Mouse (Mus musculus) gastrocnemius, adult 18-20 months (tissue): Measurements from ENCODE around the gene Smyd5. TPM values are rescaled to one million over a fixed set of nuclear protein-coding genes. Genes with fewer than 3 reads are reported as not detected.
A peak's percentile ranks its signal among the peaks of the same experiment; 100 is the strongest.

ENCODE experiments used
- DNase-seq: peaks from one replicate; pipeline ENCODE4 v3.0.0; 2021; ENCODE audit warnings: low spot score
- long read RNA-seq, 2 experiments: library from polyadenylated mRNA; stranded (forward); transcript quantifications; one replicate each; pipeline ENCODE4 v2.0.0; 2021
- total RNA-seq, 2 experiments: library from RNA; stranded (reverse); gene quantifications; 2 replicates each; pipeline ENCODE4 v1.2.3; 2021

The Smyd5 gene
- 1 to 10 TPM; 7.2 to 9.1 TPM for total RNA-seq
- long read RNA-seq, experiment 1, transcript Smyd5-201 (13 exons, 2,486 nt) = major isoform, 7 of 9 reads
- long read RNA-seq, experiment 1, partial matches to known transcripts = 0 of 9 reads
- long read RNA-seq, experiment 1, other reads (novel, unspliced or antisense) = 2 of 9 reads
- long read RNA-seq, experiment 2, transcript Smyd5-201 (13 exons, 2,486 nt) = major isoform, 5 of 7 reads
- long read RNA-seq, experiment 2, partial matches to known transcripts = 0 of 7 reads
- long read RNA-seq, experiment 2, other reads (novel, unspliced or antisense) = 2 of 7 reads

GRCm38 (mm10) chr6:85431842-85432431 lies at the start of gene Smyd5:
TSS of gene Smyd5 (plus strand) at chr6:85431989.
- DNase-seq = peak; percentile 90

DNA sequence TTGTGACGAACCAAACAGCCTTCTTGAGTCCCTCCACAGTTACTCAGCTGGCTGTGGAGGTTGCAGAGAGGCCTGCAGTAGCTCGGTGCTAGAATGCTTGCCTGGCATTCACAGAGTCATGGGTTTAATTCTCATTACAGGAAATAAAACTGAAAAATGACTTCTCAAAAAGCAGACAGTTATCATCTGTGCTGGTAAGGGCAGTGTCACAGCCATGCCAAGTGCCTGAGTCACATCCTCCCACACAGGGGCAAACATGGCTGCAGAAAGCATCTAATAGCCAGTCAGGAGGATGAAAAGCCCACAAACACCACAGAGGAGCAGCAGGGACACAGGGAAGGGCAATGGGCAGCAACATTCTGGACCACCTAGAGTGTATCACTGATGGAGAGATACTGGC lies 49.0 kb upstream of the Smyd5 start:
- no peak for DNase-seq

GRCm38 (mm10) chr6:85388608-85389007 lies 43.2 kb upstream of the Smyd5 start:
- no peak for DNase-seq

- DNase-seq = peak; percentile 70
Measured at GRCm38 (mm10) chr6:85391803-85392202, 40.0 kb upstream of the Smyd5 start.

DNA sequence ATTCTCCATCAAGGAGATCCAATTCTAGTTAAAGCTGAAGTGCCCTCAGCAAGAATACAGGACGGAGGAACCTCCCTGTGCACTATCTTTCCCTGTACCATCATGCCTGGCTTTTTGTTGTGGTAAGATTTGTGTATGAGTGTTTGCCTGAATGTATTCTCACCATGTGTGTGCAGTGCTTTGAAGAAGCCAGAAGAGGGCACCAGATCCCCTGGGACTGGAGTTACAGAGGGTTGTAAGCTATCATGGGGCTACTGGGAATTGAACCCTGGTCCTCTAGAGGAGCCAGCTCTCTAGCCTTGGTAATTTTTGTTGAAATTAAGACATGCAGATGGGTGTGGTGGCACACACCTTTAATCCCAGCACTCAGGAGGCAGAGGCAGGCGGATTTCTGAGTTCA lies 36.4 kb upstream of the Smyd5 start:
- DNase-seq = no peak

DNA sequence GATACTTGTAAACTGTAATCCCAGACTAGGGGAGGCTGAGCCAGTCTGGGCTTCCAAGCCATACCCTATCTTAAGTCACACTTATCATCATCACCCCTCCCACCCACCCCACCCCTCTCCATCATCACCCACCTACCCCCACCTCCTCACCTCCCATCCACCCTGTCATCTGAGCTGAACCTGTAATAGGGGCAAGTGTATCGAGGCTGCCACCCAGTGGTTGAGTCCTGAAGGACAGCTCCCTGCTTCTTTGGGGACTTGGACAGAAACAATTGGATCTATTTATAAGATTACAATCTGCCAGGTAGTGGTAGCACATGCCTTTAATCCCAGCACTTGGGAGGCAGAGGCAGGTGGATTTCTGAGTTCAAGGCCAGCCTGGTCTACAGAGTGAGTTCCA lies 34.6 kb upstream of the Smyd5 start:
- peak; percentile 35 for DNase-seq

GRCm38 (mm10) chr6:85399715-85400114 lies 32.1 kb upstream of the Smyd5 start:
- DNase-seq = no peak

DNA sequence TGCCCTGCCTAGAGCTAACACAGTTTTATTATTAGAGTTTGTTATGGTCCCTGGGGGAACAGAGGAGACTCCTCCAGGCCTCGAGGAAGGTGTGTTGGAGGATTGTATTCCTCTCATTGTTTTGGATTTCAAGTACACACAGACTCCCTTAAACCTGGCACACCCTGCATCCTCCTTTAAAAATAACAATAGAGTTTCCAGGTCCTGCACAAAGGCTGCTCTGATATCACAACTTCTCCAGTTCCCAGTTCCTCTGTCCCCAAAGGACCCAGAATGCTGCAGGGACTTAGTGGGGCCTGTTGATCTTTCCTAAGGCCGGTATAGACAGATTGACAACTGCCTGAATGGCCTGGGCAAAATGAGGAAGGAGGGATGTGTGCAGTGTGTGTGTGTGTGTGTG lies 29.2 kb upstream of the Smyd5 start:
- DNase-seq = no peak

- DNase-seq = no peak
Measured at GRCm38 (mm10) chr6:85403039-85403438, 28.8 kb upstream of the Smyd5 start.

DNA sequence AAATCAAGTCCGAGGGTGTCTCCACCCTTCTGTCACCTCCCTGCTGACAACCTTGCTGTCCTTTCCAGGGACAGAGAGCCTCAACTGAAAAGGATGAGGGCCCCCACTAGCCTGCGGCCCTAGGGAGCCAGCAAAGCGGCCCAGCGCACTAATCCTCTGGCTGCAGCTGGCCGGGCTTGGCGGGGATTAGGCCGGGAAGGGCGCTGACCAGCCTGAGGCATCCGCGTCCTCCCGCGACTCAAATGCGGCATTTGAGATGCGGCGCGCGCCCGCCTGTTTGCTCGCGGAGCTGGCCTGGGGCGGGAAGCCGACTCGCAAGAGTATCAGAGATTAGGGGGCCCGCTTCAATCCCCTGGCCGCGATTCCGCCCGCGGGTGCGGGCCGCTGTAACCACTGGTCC lies 22.8 kb upstream of the Smyd5 start:
- DNase-seq = no peak

DNA sequence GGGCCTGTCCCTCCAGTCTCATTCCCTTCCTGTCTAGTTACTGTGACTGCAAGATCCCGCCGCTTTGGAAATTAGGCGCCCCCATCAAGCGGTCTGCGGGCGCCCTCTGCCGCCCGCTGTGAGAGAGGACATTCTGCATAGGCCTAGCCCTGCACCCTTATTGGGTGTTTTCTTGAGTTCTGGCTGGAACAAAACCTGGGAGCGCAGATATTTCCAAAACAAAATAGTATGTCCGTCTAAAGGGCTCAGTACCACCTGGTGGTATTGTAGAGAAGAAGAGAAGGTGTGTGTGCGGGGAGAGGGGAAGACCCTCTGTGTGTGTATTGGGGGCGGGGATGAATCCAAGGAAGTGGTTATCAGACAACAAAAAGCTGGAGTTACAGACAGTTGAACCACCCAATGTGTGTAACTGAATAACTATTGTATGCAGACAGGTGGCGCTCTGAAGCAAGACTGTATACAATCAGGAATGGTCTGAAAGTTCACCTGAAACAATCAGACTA lies 21.0 kb upstream of the Smyd5 start:
- DNase-seq = peak; percentile 15

GRCm38 (mm10) chr6:85415829-85416228 lies 16.0 kb upstream of the Smyd5 start:
- DNase-seq = no peak

GRCm38 (mm10) chr6:85419150-85419549 lies 12.6 kb upstream of the Smyd5 start:
- no peak for DNase-seq

DNA sequence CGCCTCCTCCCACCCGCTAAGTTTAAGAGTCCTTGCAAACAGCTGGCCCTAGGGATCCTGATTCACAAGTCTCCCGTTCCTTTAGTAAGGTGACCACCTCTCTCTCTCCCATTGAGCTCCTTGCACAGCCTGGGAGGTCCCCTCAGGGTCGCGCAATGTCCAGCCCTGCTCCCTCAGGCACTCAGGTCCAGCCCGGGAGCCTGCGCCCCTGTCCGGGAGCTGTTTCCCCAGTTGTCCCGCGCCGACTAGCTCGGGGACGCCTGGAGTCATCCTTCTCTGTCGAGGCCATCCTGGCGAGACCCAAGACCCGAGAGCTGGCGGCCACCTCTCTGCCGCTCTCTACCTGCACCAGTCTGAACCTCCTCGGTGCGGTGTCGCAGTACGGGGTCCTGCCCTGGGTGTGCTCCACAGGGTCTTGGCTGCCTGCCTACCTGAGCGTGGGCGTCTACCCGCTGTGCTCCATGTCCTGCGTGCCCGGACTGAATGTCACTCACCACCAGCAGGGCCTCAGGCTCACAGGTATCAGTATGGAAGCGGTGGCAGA lies 7.9 kb upstream of the Smyd5 start, which contains the start of gene Noto:
Noto (plus strand) TSS at position 51 of the 544 bp plus-strand sequence.
- DNase-seq = no peak

DNA sequence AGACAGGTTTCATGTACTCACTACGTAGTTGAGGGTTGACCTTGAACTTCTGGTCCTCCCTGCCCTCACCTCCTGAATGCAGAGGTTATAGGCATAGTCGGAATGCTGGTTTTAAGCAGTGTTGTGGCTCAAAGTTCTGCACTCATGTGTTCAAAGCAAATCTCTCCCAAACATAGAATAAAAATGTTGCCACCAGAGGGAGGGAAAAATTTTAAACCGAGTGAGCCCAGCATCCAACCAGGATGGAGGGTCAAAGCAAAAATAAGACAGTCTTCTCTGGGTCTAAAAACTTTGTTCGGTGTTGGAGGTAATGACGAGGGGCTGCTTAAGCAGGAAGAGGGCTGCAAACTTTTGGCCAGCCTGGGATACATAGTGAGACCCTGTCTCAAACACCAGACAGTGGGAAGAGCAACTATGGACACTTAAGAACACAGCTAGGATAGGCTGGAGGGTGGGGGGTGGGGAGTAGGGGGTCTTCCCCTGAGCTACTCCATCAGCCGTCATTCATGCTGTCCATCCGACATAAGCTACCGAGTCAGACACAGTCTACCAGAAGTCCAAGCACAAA lies 431 bp upstream of the Smyd5 start:
- no peak for DNase-seq

GRCm38 (mm10) chr6:85433865-85434264 lies 2.1 kb downstream of the Smyd5 start:
- no peak for DNase-seq

DNA sequence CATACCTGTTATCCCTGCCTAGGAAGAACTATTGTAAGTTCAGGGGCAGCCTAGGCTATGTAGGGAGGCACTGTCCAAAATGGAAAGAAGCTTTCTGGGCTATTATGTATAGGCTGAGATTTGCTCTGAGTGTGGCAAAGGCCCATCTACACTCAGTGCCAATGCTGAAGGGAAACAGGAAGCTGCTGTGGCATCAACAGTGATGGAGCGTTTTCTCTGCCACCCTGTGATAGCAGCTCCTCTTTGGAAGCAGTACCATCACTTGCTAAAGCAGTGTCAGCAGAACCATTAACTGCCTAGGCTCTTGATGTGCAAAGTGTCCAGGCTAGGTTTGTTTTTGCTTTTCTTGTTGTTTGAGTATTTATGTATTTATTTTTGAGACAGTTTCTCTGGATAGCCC lies 4.4 kb downstream of the Smyd5 start:
- DNase-seq = no peak

DNA sequence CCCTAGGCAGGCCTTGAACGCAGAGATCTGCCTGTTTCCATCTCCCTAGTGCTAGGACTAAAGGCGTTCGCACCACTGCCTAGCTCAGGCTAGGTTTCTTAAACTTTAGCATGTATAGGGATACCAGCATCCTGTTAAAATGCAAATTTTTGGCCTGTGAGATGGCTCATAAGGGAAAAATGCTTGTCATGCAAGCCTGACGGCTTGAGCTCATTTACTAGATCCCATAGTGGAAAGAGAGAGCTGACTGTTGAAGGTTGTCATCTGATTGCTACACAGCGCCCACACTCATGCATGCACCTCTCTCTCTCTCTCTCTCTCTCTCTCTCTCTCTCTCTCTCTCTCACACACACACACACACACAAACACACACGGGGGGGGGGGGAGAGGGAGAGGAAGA lies 4.8 kb downstream of the Smyd5 start:
- no peak for DNase-seq

DNA sequence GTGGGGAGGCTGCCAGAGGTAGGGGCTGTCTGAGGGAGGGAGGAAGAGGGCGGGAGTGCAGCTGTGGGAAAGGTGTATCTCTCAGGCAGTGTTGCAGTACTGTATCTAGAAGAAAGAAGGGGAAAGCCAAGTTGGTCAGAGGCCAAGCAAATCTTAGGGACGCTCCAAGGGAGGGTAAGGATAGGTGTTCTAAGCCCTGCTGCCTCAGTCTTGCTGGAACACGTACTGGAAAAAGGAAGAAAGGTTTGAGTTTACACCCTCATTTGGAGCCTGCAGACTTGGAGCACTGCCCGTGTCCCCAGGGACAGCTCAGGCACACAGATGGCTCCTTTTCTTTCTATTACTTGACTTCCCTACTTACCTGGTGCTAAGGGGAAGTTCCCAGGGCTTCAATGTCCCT lies 9.4 kb downstream of the Smyd5 start:
- DNase-seq = no peak

- DNase-seq = no peak
Measured at GRCm38 (mm10) chr6:85443488-85444233, 11.9 kb downstream of the Smyd5 start.

GRCm38 (mm10) chr6:85444266-85444965 lies 12.6 kb downstream of the Smyd5 start:
- no peak for DNase-seq
